Mouse (Mus musculus) MEL-GATA-1-ER (cell line): ENCODE measurements around the gene Gm10318.
A peak's percentile ranks its signal among the peaks of the same experiment; 100 is the strongest.

ENCODE experiments used
- DNase-seq: peaks from one replicate; pipeline ENCODE4 v3.0.0-alpha.2; 2012; ENCODE audit warnings: low read depth; ENCODE audit errors: extremely low read depth

The Gm10318 gene

GRCm38 (mm10) chr10:77852559-77852958 lies at the start of gene Gm10318:
Gm10318 (plus strand) TSS chr10:77852859.
- DNase-seq = no peak

DNA sequence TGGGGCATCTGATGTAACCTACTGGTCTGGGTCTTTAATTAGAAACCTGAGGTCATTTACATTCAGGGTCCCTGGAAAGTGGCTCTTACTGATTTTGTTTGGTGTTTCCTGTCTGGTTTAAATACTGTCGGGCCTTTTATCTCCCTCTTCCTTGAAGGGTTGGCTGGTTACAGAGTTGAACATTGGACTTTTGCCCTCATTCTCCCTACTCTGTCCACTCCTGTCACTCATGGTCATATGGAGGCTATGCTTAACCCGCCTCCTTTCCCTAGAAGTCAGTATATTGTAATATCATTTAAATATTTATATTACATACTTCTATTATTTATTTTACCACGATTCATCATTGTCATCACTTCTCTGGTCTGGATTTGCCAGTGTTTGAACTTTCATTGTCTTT lies 48.6 kb upstream of the Gm10318 start:
- no peak for DNase-seq

GRCm38 (mm10) chr10:77811743-77812142 lies 40.9 kb upstream of the Gm10318 start, which contains the start of gene Gm9507:
Gm9507 (minus strand) TSS chr10:77811843.
- DNase-seq = no peak

DNA sequence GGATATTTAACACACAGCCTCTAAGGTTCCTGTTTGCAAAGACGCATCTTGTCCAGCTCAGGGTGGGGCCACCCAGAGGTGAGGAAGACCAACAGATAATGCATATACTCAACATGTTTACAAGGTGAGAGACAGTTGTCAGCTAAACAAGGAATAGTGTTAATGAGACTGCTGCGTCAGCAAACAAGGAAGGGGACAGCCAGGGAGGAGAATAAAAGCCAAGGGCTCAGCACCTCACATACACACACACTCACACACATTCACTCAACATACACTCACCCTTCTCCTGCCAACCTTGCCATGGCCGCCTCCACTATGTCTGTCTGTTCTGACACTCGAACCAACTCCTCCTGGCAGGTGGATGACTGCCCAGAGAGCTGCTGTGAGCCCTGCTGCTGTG lies 38.3 kb upstream of the Gm10318 start, which contains the start of gene Gm2696:
TSS of gene Gm2696 (plus strand) at position 301 of the 400 bp plus-strand sequence.
- no peak for DNase-seq

- DNase-seq = no peak
Measured at GRCm38 (mm10) chr10:77815514-77815913, 37.1 kb upstream of the Gm10318 start.

GRCm38 (mm10) chr10:77818523-77818922 lies 34.1 kb upstream of the Gm10318 start:
- DNase-seq = no peak

GRCm38 (mm10) chr10:77819203-77819602 lies 33.5 kb upstream of the Gm10318 start:
- no peak for DNase-seq

- DNase-seq = no peak
Measured at GRCm38 (mm10) chr10:77826951-77827350, 25.7 kb upstream of the Gm10318 start, which contains the start of gene Krtap10-4. Krtap10-4 (minus strand) TSS chr10:77827095.

GRCm38 (mm10) chr10:77835647-77836046 lies 17.0 kb upstream of the Gm10318 start, which contains the start of gene Krtap10-10:
Krtap10-10 (plus strand) TSS chr10:77835947.
- DNase-seq = no peak

- no peak for DNase-seq
Measured at GRCm38 (mm10) chr10:77839006-77839405, 13.7 kb upstream of the Gm10318 start.

DNA sequence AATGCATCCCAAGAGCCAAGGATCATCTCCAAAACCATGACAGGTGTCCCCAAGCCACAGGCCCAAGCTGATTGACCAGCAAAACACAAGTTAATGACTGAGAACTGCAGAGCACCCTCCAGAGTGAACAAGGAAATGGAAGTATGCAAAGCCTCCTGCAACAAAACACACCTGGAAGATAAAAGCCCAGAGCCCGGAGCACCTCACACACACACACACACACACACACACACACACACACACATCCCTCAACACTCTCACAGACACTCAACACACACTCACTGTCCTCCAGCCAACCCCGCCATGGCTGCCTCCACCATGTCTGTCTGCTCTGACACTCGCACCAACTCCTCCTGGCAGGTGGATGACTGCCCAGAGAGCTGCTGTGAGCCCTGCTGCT lies 6.2 kb upstream of the Gm10318 start, which contains the start of gene Gm36176:
TSS of gene Gm36176 (plus strand) at position 301 of the 400 bp plus-strand sequence.
- DNase-seq = no peak

GRCm38 (mm10) chr10:77846961-77847360 lies 5.7 kb upstream of the Gm10318 start:
- no peak for DNase-seq

GRCm38 (mm10) chr10:77847538-77847937 lies 5.1 kb upstream of the Gm10318 start:
- no peak for DNase-seq

- DNase-seq = no peak
Measured at GRCm38 (mm10) chr10:77861675-77862074, 9.0 kb downstream of the Gm10318 start, which contains the start of gene Gm3285. Gm3285 (plus strand) TSS chr10:77861975.

- peak; percentile 92 for DNase-seq
Measured at GRCm38 (mm10) chr10:77864067-77864761, 11.6 kb downstream of the Gm10318 start.

GRCm38 (mm10) chr10:77864762-77865143 lies 12.1 kb downstream of the Gm10318 start:
- no peak for DNase-seq

DNA sequence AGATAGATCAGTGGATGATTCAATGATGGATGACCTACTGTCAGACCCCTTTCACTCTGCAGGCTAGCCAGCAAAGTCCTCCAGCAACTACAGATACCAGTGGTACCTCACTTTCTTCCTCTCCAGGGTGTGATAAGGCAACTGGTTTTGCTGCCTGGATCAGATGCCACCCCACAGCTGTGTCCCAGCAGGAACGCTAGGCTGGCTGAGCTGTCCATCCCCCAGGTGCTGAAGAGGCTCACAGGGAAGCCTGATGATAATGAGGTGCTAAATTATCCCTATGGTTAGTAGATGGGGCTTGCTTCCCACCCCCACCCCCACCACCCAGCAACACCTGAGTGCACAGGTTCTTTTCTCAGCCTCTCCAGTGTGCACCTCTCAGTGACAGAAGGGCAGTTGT lies 14.9 kb downstream of the Gm10318 start:
- DNase-seq = no peak

DNA sequence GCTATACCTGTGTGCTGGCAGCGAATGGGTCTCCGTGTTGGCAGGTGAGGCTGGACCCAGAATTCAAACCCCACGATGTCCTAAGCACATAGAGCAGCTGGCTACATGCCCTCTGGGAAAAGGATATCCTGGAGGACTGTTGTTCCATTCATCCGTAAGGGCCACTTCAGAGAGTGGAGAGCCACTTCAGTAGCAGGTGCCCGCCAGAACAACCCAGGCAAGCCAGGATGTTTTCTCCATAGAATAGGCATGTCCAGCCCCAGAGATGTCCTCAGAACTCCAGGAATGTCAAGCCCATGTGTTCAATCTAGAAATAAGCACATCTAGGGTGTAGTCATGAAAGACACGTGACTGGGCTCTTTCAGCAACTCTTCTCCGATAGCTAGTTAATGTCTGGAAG lies 17.0 kb downstream of the Gm10318 start:
- DNase-seq = no peak

- no peak for DNase-seq
Measured at GRCm38 (mm10) chr10:77878985-77879384, 26.3 kb downstream of the Gm10318 start.

DNA sequence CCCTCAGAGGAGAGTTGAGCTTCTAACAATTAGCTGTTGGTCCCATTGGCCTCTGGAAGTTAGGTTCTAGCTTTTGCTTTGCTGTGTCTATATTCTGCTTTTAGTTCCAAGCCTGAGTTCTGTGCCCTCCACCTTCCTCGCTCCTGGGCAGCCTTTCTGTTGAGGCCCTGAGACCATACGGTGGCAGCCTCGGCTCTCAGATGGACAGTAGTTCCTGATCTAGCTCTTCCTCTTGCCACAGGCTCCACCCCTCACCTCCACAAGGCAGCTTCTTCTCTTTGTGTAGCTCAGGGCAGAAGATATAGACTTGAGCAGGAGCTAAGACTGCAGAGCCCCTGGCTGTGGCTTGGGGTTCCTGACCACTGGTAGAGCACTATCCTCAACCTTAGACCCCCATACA lies 27.6 kb downstream of the Gm10318 start:
- DNase-seq = no peak

DNA sequence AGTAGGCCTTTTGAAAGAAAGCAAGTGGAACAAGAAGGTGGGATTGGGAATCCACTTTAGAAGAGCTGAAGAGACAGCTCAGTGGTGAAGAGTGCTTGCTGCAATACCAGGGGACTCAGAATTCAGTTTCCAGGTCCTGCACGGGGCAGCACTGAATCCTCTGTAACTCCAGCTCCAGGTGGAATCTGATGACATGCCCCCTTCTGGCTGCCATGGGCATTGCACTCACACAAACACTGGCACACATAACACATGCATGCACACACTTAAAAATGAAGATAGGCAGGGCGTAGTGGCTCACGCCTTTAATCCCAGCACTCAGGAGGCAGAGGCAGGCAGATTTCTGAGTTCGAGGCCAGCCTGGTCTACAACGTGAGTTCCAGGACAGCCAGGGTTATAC lies 29.9 kb downstream of the Gm10318 start:
- DNase-seq = no peak

- no peak for DNase-seq
Measured at GRCm38 (mm10) chr10:77886007-77886747, 33.5 kb downstream of the Gm10318 start.
